Mouse (Mus musculus): Measurements from ENCODE around the gene Lgr5. TPM values are rescaled to one million over a fixed set of nuclear protein-coding genes. Genes with fewer than 3 reads are reported as not detected.

Lgr5 gene
- not detected for polyA plus RNA-seq (2015; fragmentation: Illumina TruSeq; extraction: RNeasy Lipid Tissue Mini Kit (QIAGEN cat#74804); ENCODE audit: insufficient read depth, low read depth, low replicate concordance)

DNA sequence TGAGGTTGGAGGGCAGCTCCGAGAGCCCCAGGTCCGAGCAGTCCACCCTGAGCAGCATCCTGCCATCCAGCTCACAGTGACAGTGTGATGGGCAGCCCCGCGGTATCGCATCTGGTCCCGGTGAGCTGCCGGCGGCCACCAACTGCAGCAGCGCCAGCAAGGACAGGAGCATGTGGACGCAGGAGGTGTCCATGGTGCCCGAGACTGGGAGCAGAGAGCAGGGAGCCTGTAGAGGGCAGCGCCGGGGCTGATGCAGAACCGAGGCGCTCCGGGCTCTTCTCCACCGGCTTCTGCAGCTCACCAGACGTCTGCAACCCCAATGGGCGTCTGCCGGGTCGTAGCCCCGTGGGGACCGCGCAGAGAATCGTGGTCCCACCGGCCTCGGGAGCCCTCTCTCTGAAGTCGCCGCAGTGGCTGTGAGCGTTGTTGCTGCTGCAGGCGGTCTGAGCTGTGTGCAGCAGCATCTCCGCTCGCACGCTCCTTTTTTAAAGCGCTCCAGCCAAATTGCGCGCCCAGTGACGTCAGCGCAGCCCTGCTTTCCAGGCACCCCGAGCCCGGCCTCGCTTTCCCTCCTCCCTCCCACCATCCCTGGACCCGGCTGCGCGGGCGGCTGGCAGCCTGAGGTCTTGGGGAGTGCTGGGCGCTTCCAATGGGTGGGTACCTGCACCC is at the start of gene Lgr5:
TSS of gene Lgr5 (minus strand) at position 480 of the 669 bp plus-strand sequence.

DNA sequence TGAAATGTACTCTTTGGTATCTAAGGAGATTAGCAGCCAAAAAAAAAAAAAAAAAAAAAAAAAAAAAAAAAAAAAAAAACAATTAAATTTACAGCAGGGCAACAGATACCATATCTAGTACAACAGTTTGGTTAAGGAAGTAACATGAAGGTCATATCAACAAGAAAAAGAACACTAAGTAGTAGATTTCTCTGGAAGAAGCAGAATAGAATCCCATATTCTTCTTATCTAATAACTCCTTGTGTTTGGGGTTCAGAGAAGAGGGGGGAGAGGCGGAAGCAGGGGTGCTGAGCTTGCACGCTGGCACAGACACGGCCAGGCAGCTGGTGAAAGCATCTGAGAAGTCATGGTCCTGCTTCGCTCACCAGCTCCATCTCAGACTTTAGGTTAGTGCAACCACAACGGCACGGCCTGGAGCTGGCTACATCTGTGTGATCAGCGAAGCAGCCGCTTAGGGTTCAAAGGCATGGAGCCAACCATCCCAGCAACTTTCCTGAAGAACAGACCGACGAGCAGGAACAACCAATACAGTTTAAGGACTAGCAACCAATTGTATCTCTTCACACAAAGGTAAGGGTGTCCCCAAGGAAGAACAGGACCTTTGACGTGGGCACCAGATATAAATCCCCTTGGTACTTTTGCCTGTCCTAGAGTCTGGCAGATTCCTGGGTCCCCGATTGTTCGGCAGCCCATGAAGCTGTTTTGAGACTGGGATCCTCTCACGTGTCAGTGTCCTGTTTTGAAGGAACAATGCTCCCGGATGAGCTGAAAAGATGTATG is 17.7 kb downstream of the Lgr5 start, which contains the start of gene A930009A15Rik:
TSS of gene A930009A15Rik (plus strand) at position 275 of the 780 bp plus-strand sequence.

Other genes starting within 250 kb of the Lgr5 start
- 3.8 TPM for gene Tmem19, start 225.3 kb downstream of the Lgr5 start, polyA plus RNA-seq (2015; fragmentation: Illumina TruSeq; extraction: RNeasy Lipid Tissue Mini Kit (QIAGEN cat#74804); ENCODE audit: insufficient read depth, low read depth, low replicate concordance)
- gene Thap2, start 203.3 kb downstream of the Lgr5 start, polyA plus RNA-seq (2015; fragmentation: Illumina TruSeq; extraction: RNeasy Lipid Tissue Mini Kit (QIAGEN cat#74804); ENCODE audit: insufficient read depth, low read depth, low replicate concordance) = 4.8 TPM
- gene Zfc3h1, start 202.8 kb downstream of the Lgr5 start, polyA plus RNA-seq (2015; fragmentation: Illumina TruSeq; extraction: RNeasy Lipid Tissue Mini Kit (QIAGEN cat#74804); ENCODE audit: insufficient read depth, low read depth, low replicate concordance) = 47.3 TPM
- gene A930009A15Rik, start 17.8 kb downstream of the Lgr5 start, polyA plus RNA-seq (2015; fragmentation: Illumina TruSeq; extraction: RNeasy Lipid Tissue Mini Kit (QIAGEN cat#74804); ENCODE audit: insufficient read depth, low read depth, low replicate concordance) = not detected
- gene Tspan8, start 229.1 kb upstream of the Lgr5 start, polyA plus RNA-seq (2015; fragmentation: Illumina TruSeq; extraction: RNeasy Lipid Tissue Mini Kit (QIAGEN cat#74804); ENCODE audit: insufficient read depth, low read depth, low replicate concordance) = 4.6 TPM

Measured in pancreas, adult 10 weeks (tissue).